ENCODE assay signal across 8 mouse cellular contexts in genomic region chr8:111034276-111034675, GRCm38 (mm10). TPM values are rescaled to one million over a fixed set of nuclear protein-coding genes. Genes with fewer than 3 reads are reported as not detected.
A peak's percentile ranks its signal among the peaks of the same experiment; 100 is the strongest.
DNase-seq lines count a peak whose midpoint lies in the region; ATAC-seq and TF ChIP-seq lines count a peak whose summit lies in the region.

No protein-coding gene starts in this region.

- no peaks in the 10 kb centered on the region for H3K9me3 ChIP-seq in forebrain, embryonic 14.5 days (replicated peaks; ENCODE audit: control insufficient read depth, low read length)
- no peaks in the 10 kb centered on the region for H3K9me3 ChIP-seq in limb, embryonic 10.5 days (replicated peaks)
- H3K9me3 ChIP-seq in midbrain, embryonic 12.5 days = no peaks in the 10 kb centered on the region

- H3K4me3 ChIP-seq in left cerebral cortex, adult 2 months = peak overlapping the region; percentile 98
- H3K4me3 ChIP-seq in forebrain, embryonic 14.5 days (ENCODE audit: low read depth, low read length) = peak overlapping the region; percentile 60
- peak overlapping the region; percentile 86 for H3K4me3 ChIP-seq in limb, embryonic 10.5 days
- peak overlapping the region; percentile 77 for H3K4me3 ChIP-seq in midbrain, embryonic 12.5 days

- no peak for TF ChIP-seq CTCF in left cerebral cortex, adult 2 months (IDR thresholded peaks at IDR 0.05)

- H3K27me3 ChIP-seq in forebrain, embryonic 14.5 days (replicated peaks; ENCODE audit: control insufficient read depth, insufficient read depth, low read length) = no peaks in the 10 kb centered on the region
- peaks cover 8% of the 10 kb centered on the region; the same call in 1 of the 2 replicates for H3K27me3 ChIP-seq in limb, embryonic 10.5 days (ENCODE audit: low read depth, poor library complexity, severe bottlenecking)
- peaks cover 19% of the 10 kb centered on the region; the same call in 1 of the 2 replicates for H3K27me3 ChIP-seq in midbrain, embryonic 12.5 days

- H3K36me3 ChIP-seq in forebrain, embryonic 14.5 days (ENCODE audit: control insufficient read depth, insufficient read depth, low read length) = peaks cover 29% of the 10 kb centered on the region
- peaks cover 41% of the 10 kb centered on the region for H3K36me3 ChIP-seq in limb, embryonic 10.5 days
- H3K36me3 ChIP-seq in midbrain, embryonic 12.5 days = peaks cover 25% of the 10 kb centered on the region

- 21% methylated on average over 12 of the region's 12 CpGs for WGBS in forebrain, embryonic 14.5 days
- 23% methylated on average over 12 of the region's 12 CpGs for WGBS in limb, embryonic 10.5 days
- 28% methylated on average over 12 of the region's 12 CpGs for WGBS in midbrain, embryonic 12.5 days

- DNase-seq in left cerebral cortex, adult 2 months (ENCODE audit: extremely low spot score in 1 of 2, low spot score in 2 of 2) = no peak
- DNase-seq in left cerebral cortex, adult 8-10 months (ENCODE audit: low spot score in 2 of 2) = no peak
- peak; percentile 43 for DNase-seq in brain, adult 2 months (ENCODE audit: low read depth, low spot score)
- peak; percentile 42 for DNase-seq in forebrain, embryonic 14.5 days (ENCODE audit: low spot score)
- peak; percentile 53 for DNase-seq in limb, embryonic 10.5 days (ENCODE audit: low spot score)
- DNase-seq in frontal cortex, postnatal 14 days (ENCODE audit: low spot score in 2 of 2) = no peak
- no peak for DNase-seq in thymus, postnatal 0 days (ENCODE audit: low spot score)

- intact Hi-C loops in left cerebral cortex, adult 2 months (cut with DNase I) = no loop called here

- H3K4me1 ChIP-seq in forebrain, embryonic 14.5 days (ENCODE audit: control insufficient read depth, insufficient read depth, low read length) = peaks cover 14% of the 10 kb centered on the region
- peaks cover 16% of the 10 kb centered on the region for H3K4me1 ChIP-seq in limb, embryonic 10.5 days
- peaks cover 21% of the 10 kb centered on the region for H3K4me1 ChIP-seq in midbrain, embryonic 12.5 days

- ATAC-seq in forebrain, embryonic 14.5 days = no peak
- ATAC-seq in midbrain, embryonic 12.5 days (ENCODE audit: low FRiP score, low read depth) = peak; percentile 3; the same call in 1 of the 2 replicates

- H3K4me2 ChIP-seq in forebrain, embryonic 14.5 days (ENCODE audit: low read length) = peak overlapping the region; percentile 55
- peak overlapping the region; percentile 69 for H3K4me2 ChIP-seq in midbrain, embryonic 12.5 days (replicated peaks)

- peak overlapping the region; percentile 95 for H3K27ac ChIP-seq in left cerebral cortex, adult 2 months
- H3K27ac ChIP-seq in forebrain, embryonic 14.5 days (ENCODE audit: low read depth, low read length) = peak overlapping the region; percentile 74; the same call in 1 of the 2 replicates
- H3K27ac ChIP-seq in limb, embryonic 10.5 days = peak overlapping the region; percentile 94
- H3K27ac ChIP-seq in midbrain, embryonic 12.5 days (replicated peaks) = peak overlapping the region; percentile 84

- H3K9ac ChIP-seq in forebrain, embryonic 14.5 days (ENCODE audit: low read length) = peak overlapping the region; percentile 69
- H3K9ac ChIP-seq in midbrain, embryonic 12.5 days (replicated peaks) = peak overlapping the region; percentile 76

RNA-seq across cellular contexts. Expression of gene Aars, which starts 1.3 kb away (rescaled TPM):
- 100 to 1,000 TPM in 1 of 2 experiments, 10 to 100 TPM in 1; 90.2 to 103 TPM for total RNA-seq in left cerebral cortex, adult 2 months (2021)
- total RNA-seq in left cerebral cortex, adult 8-10 months (2022) = 100 to 1,000 TPM in 1 of 4 experiments, 10 to 100 TPM in 3; 82.5 to 110 (median 95.8) TPM
- polyA plus RNA-seq in forebrain, embryonic 14.5 days (2014; fragmentation: Nextera tagmentation; extraction: Ambion mirVana) = 61.8 and 64.7 TPM in 2 replicates
- 79.0 and 81.8 TPM in 2 replicates for polyA plus RNA-seq in limb, embryonic 10.5 days (2016; fragmentation: Nextera tagmentation; extraction: Ambion mirVana)
- polyA plus RNA-seq in midbrain, embryonic 12.5 days (2016; fragmentation: Nextera tagmentation; extraction: Ambion mirVana) = 81.5 and 82.0 TPM in 2 replicates
- polyA plus RNA-seq in thymus, postnatal 0 days (2015; fragmentation: Nextera tagmentation; extraction: Ambion mirVana) = 33.1 and 33.2 TPM in 2 replicates

RNA-seq across cellular contexts. Expression of gene Ddx19b, which starts 2.7 kb away (rescaled TPM):
- total RNA-seq in left cerebral cortex, adult 2 months (2021) = 10 to 100 TPM; 21.3 to 22.5 TPM
- 10 to 100 TPM; 17.9 to 20.5 (median 18.9) TPM for total RNA-seq in left cerebral cortex, adult 8-10 months (2022)
- polyA plus RNA-seq in forebrain, embryonic 14.5 days (2014; fragmentation: Nextera tagmentation; extraction: Ambion mirVana) = 7.0 and 7.2 TPM in 2 replicates
- polyA plus RNA-seq in limb, embryonic 10.5 days (2016; fragmentation: Nextera tagmentation; extraction: Ambion mirVana) = 6.5 and 9.0 TPM in 2 replicates
- 11.1 and 11.3 TPM in 2 replicates for polyA plus RNA-seq in midbrain, embryonic 12.5 days (2016; fragmentation: Nextera tagmentation; extraction: Ambion mirVana)
- 10.2 and 10.6 TPM in 2 replicates for polyA plus RNA-seq in thymus, postnatal 0 days (2015; fragmentation: Nextera tagmentation; extraction: Ambion mirVana)

RNA-seq across cellular contexts. Expression of gene Exosc6, which starts 21.9 kb away (rescaled TPM):
- not detected for total RNA-seq in left cerebral cortex, adult 2 months (2021)
- total RNA-seq in left cerebral cortex, adult 8-10 months (2022) = not detected
- not detected in 2 replicates for polyA plus RNA-seq in forebrain, embryonic 14.5 days (2014; fragmentation: Nextera tagmentation; extraction: Ambion mirVana)
- polyA plus RNA-seq in limb, embryonic 10.5 days (2016; fragmentation: Nextera tagmentation; extraction: Ambion mirVana) = 21.5 and 36.6 TPM in 2 replicates
- 0.60 TPM in 1 of 2 replicates, not detected in the other for polyA plus RNA-seq in midbrain, embryonic 12.5 days (2016; fragmentation: Nextera tagmentation; extraction: Ambion mirVana)
- polyA plus RNA-seq in thymus, postnatal 0 days (2015; fragmentation: Nextera tagmentation; extraction: Ambion mirVana) = 32.3 and 36.7 TPM in 2 replicates

RNA-seq across cellular contexts. Expression of gene Ddx19a, which starts 36.7 kb away (rescaled TPM):
- 10 to 100 TPM; 26.8 to 26.9 TPM for total RNA-seq in left cerebral cortex, adult 2 months (2021)
- total RNA-seq in left cerebral cortex, adult 8-10 months (2022) = 10 to 100 TPM; 24.6 to 27.5 (median 26.4) TPM
- polyA plus RNA-seq in forebrain, embryonic 14.5 days (2014; fragmentation: Nextera tagmentation; extraction: Ambion mirVana) = 15.8 and 16.7 TPM in 2 replicates
- 24.0 and 24.6 TPM in 2 replicates for polyA plus RNA-seq in limb, embryonic 10.5 days (2016; fragmentation: Nextera tagmentation; extraction: Ambion mirVana)
- 17.6 and 18.3 TPM in 2 replicates for polyA plus RNA-seq in midbrain, embryonic 12.5 days (2016; fragmentation: Nextera tagmentation; extraction: Ambion mirVana)
- 15.9 and 16.9 TPM in 2 replicates for polyA plus RNA-seq in thymus, postnatal 0 days (2015; fragmentation: Nextera tagmentation; extraction: Ambion mirVana)

RNA-seq across cellular contexts. Expression of gene Clec18a, which starts 58.0 kb away (rescaled TPM):
- total RNA-seq in left cerebral cortex, adult 2 months (2021) = 1 to 10 TPM; 3.7 to 6.4 TPM
- 1 to 10 TPM; 2.3 to 4.0 (median 3.3) TPM for total RNA-seq in left cerebral cortex, adult 8-10 months (2022)
- 0.42 and 0.61 TPM in 2 replicates for polyA plus RNA-seq in forebrain, embryonic 14.5 days (2014; fragmentation: Nextera tagmentation; extraction: Ambion mirVana)
- not detected in 2 replicates for polyA plus RNA-seq in limb, embryonic 10.5 days (2016; fragmentation: Nextera tagmentation; extraction: Ambion mirVana)
- 0.56 and 0.63 TPM in 2 replicates for polyA plus RNA-seq in midbrain, embryonic 12.5 days (2016; fragmentation: Nextera tagmentation; extraction: Ambion mirVana)
- polyA plus RNA-seq in thymus, postnatal 0 days (2015; fragmentation: Nextera tagmentation; extraction: Ambion mirVana) = 0.18 TPM in 1 of 2 replicates, not detected in the other

Comparison
In these comparisons a context has a peak if more than half of its experiments do, and no peak if none do; other contexts are left out.
1. DNase-seq: peak in brain, adult 2 months (single experiment), forebrain, embryonic 14.5 days (single experiment) and limb, embryonic 10.5 days (single experiment); none in left cerebral cortex, adult 2 months (0 of 2), left cerebral cortex, adult 8-10 months (0 of 2), frontal cortex, postnatal 14 days (0 of 2) and thymus, postnatal 0 days (single experiment).
2. RNA of gene Exosc6, which starts 21.9 kb away (polyA plus RNA-seq): 32.3 to 36.7 TPM in thymus, postnatal 0 days and 21.5 to 36.6 TPM in limb, embryonic 10.5 days; 0.60 TPM in midbrain, embryonic 12.5 days and not detected in forebrain, embryonic 14.5 days; every median in the first group is over 10 times any median in the second.
3. Peak in every context shown above with its lines, with median percentiles within 50 percentile points of each other: H3K27ac ChIP-seq and H3K4me3 ChIP-seq.